Mouse (Mus musculus) cerebellum, adult 2 months (tissue): ENCODE results near the gene Rhox3c.
"Not testable (repeated sequence)": the region's sequence is repeated elsewhere in the genome, so short reads cannot be mapped to it uniquely, and the experiment has no call there.

Experiments
- CTCF ChIP-seq: fragments of 200-500 bp; IDR thresholded peaks from 2 replicates; pipeline ENCODE4 v1.5.1; 2011; ENCODE audit warnings: low read depth, mild to moderate bottlenecking, control low read depth, low read length, moderate library complexity, borderline replicate concordance; ENCODE audit not compliant: insufficient read depth
- POLR2A ChIP-seq: fragments of 200-500 bp; IDR thresholded peaks from 2 replicates; pipeline ENCODE4 v1.6.1; 2011; ENCODE audit warnings: low read length, control low read depth, borderline replicate concordance; ENCODE audit not compliant: insufficient read depth

- TF ChIP-seq CTCF, POLR2A: not testable (repeated sequence)
Observed at GRCm38 (mm10) chrX:37411767-37412166, 46.6 kb upstream of the Rhox3c start, which contains the start of gene Rhox2b.
